Mouse (Mus musculus) kidney, postnatal 14 days (tissue): ENCODE results near the gene Kif3c.
"Not testable (repeated sequence)": the region's sequence is repeated elsewhere in the genome, so short reads cannot be mapped to it uniquely, and the experiment has no call there.

Source experiments
- DNase-seq: peaks from one replicate; pipeline ENCODE4 v3.0.0; 2022; ENCODE audit warnings: mixed read lengths

Kif3c gene

DNA sequence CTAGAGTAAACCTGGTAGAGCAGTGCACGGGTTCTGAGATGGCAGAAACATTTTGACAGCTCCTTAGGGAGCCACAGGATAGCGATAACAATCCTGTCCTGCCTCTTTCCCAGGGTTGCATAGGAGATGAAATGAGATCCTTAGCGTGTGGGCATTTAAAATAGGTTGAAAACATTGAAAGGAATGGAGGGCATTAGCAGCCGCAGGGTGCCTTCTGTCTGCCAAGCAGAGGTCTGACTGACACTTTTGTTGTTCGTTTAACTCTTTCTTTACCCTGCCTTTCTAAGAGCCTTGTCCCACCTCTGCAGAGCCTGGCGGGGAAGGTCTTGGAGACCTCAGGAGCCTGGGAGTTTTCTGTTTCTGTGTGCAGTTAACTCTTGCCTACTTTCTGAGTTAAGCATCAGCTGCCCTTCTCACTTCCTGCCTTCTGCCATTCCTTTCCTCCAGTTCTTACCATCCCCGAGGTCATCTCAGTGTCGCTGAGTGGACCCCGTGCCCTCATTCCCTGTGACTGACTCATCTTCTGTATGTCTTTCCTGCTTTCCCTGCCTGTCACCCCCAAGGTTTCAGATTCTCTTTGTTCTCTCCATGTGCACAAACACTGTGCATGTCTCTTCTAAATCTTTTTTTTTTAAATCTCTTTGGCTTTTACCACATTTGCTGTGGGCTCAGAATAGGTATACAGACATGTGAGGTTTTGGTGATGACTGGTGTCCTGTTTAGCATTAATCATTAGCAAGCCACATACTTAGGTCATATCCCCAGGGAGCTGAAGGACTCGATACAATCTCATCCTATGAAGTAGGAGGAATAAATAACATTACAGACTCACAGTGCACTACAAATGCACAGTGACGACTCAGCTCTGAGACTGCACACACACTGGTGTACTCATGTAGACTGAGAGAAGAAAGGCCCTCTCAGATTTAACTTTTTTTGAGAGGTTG is 6.3 kb downstream of the Kif3c start:
- no peak for DNase-seq

DNA sequence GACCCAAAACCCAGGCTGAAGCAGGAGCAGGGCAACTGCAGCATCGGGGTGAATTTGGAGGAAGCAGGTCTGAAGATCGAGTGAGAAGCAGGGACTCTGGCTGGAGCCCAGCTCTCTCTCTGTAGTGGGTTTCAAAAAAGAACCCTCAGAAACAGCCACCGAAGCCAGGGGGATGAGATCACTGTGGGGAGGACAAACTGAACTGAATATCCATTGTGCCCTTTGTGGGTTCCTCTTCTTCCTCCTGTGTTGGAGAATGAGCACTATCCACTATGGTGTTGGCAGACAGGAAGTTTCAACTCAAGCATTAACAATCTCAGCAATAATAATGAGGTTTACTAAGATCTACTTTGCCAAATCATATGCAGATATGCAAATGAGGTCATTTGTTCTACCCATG is 7.1 kb downstream of the Kif3c start:
- no peak for DNase-seq

DNA sequence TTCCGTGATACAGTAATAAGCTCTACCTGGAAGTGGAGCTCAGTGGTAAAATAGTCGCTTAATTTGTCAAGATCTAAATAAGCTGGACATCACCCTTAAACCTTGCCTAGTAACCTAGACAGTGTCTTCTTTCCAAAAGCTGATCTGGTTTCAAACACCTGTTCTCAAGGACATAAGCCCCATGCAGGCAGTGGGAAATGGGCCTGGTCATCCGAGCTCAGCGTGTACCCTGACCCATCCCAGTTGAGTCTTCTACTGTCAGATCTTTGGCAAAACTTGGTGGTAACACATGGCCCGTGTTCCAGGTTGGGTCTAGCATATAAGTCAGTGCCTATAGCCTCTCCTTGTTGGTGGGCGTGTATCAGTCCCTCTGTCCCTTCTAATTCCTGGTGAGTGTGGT is 8.6 kb downstream of the Kif3c start:
- no peak for DNase-seq

- DNase-seq, result no peak
Observed at GRCm38 (mm10) chr12:3374552-3374951, 9.6 kb downstream of the Kif3c start.

GRCm38 (mm10) chr12:3377190-3377589 is 12.3 kb downstream of the Kif3c start:
- no peak for DNase-seq

DNA sequence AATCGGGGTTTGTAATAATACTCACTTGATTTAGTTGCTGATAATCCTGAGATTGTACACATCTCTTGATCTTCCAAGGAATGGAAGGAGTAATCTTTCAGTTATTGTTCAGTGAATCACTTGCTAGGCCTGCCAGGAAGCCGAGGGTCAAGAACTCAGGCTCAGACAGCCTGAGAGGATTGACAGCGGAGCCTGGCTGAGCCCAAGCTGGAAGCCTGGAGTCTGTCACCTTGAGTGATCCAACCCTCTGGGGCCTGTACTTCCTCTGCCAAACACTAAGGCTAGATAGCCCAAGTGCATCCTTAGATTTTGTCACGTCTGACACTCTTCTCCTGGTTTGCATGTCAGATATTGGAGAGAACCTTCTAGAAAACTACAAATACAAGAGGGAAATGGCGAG is 12.8 kb downstream of the Kif3c start:
- no peak for DNase-seq

- DNase-seq, result no peak
Observed at GRCm38 (mm10) chr12:3384860-3385259, 19.9 kb downstream of the Kif3c start.

- DNase-seq, result no peak
Observed at GRCm38 (mm10) chr12:3385271-3385670, 20.3 kb downstream of the Kif3c start.

DNA sequence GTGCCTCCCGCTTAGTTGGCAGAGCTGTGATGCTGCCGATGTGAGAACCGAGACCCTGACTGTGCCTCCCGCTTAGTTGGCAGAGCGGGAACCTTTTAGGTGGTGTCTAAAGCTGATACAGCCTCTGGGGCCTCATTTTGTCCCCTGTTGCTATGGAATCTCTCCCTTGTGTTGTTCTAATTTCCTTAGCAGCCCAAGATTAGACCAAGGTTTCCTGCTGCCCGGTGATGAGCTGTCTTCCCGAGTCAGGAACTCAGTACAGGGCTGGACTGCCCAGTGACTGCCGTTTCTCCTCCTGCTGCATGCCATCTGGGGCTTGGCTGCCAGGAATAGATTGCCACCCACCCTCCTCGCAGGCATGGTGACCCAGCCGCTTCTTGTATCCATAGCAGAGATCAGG is 21.0 kb downstream of the Kif3c start:
- no peak for DNase-seq

GRCm38 (mm10) chr12:3387891-3388290 is 23.0 kb downstream of the Kif3c start:
- no peak for DNase-seq

DNA sequence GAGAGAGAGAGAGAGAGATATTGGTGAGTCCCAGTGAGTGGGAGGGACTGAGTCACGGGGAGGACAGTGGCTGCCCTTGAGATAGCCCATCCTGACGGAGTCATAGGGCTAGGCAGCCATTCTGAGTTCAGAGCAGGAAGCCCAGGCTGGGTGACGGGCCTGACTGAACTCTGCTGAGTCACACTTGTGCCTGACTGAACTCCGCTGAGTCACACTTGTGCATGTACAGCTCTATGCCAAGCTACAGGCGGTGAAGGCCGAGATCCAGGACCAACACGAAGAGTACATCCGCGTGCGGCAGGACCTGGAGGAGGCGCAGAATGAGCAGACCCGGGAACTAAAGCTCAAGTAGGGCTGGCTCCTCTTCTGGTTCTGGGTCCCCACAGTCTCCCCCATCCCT is 24.5 kb downstream of the Kif3c start:
- no peak for DNase-seq

DNA sequence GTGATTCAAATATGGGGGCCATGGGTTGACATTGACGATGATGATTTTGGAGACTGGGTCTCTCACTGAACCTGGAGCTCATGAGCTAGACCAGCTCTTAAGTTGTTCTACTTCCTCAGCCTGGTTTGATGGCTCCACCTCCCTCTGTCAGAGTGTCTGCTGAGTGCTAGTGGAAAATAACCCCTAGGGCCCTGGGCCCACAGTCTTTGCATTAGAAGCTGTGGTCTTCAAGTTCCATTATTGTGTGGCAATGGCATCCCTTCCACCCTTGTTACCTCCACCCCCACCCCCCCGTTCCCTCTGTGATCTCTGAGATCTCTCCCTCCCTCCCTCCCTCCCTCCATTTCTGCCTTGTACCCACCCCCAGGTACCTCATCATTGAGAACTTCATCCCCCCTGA is 25.1 kb downstream of the Kif3c start:
- DNase-seq, result no peak

GRCm38 (mm10) chr12:3390577-3391262 is 25.8 kb downstream of the Kif3c start:
- peak; percentile 72 for DNase-seq

- DNase-seq, result no peak
Observed at GRCm38 (mm10) chr12:3391276-3391675, 26.3 kb downstream of the Kif3c start.

DNA sequence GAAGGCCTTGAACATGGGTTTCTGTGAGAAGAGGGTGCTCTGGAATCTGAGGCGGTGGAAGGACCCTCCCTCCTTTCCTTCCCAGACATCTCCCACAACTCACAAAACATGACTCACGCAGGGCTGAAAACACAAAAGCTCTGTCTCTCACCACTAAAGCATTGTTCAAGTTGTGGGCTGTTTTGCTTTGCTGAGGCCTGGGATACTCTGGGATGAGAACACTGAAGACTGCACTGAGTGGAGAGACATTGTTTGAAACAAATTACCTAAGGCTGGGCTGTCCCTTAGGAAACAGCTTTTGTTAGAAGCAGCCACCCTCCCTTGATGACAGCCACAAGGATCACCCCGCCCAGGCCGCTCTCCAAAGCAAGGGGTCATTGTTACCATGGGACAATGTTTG is 28.2 kb downstream of the Kif3c start:
- DNase-seq, result no peak

- DNase-seq, result no peak
Observed at GRCm38 (mm10) chr12:3396931-3397330, 32.0 kb downstream of the Kif3c start.

DNA sequence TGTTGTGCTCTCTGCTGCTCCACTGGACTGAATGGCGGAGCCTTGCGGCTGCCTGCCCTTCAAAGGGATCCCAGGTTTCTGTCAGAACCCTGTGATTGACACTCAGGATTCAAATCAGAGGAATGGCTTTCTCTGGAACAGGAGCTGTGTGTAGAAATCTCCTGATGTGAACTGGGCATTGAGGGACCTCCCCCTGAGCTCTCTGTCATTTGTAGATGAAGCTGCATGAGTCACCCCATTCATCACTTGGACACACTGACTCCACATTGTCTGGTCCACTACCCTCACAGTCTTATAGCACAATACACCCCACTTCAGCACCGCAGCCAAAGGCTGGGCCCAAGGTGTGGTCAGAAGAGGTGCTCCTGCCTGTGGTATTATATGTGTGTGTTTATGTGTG is 40.7 kb downstream of the Kif3c start:
- DNase-seq, result not testable (repeated sequence)

GRCm38 (mm10) chr12:3406585-3406984 is 41.7 kb downstream of the Kif3c start:
- DNase-seq, result no peak

DNA sequence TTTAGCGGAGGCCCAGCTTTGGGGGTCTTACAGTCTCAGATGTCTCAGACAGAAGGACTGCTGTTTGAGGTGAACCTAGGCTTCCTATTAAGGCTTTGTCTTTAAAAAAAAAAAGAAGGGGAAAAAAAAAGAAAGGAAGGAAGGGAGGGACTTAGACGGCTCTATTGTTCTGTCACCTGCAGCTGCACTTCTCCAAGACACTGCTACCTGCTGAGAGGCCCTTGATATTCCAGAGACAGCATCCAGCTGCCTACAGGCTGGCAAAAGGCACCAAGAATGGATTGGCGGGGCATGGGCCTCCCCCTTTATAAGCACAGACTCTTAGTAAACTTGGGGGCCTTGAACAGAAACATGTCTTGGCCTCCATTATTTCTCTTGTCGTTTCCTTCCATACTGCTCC is 50.0 kb downstream of the Kif3c start:
- DNase-seq, result no peak

- DNase-seq, result no peak
Observed at GRCm38 (mm10) chr12:3418761-3419160, 53.8 kb downstream of the Kif3c start.

- no peak for DNase-seq
Observed at GRCm38 (mm10) chr12:3420519-3420918, 55.6 kb downstream of the Kif3c start.

- no peak for DNase-seq
Observed at GRCm38 (mm10) chr12:3422786-3423185, 57.9 kb downstream of the Kif3c start.

DNA sequence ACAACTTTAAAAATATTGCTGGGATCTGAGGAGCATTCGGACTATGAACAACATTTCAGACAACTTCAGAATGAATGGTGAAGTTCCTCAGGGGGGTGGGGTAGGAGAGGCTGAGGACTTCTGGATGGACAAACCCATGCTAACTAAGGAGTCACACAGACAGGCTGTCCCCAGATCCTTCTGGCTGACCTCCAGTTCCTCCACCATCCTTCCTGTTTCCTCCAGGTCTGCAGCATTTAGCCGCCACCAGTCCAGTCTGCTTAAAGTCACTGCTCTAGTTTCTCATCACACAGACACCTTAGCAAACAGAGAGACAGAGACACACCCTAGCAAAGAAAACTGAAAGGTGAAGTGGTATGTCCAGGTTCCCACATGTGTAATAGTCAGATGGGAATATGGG is 59.2 kb downstream of the Kif3c start:
- peak; percentile 32 for DNase-seq
